Mouse (Mus musculus) lung, postnatal 0 days (tissue): ENCODE measurements around the gene Nsf.

Experiments
- CTCF ChIP-seq: IDR thresholded peaks from 2 replicates; pipeline ENCODE4 v1.5.1; 2016; ENCODE audit warnings: antibody characterized with exemption, mild to moderate bottlenecking
- EP300 ChIP-seq: IDR thresholded peaks from 2 replicates; pipeline ENCODE4 v1.6.1; 2016; ENCODE audit warnings: antibody characterized with exemption, mild to moderate bottlenecking, control low read depth

GRCm38 (mm10) chr11:103896966-103897750 lies 56.7 kb downstream of the Nsf start:
- TF ChIP-seq EP300 (no peak), CTCF (no peak)
